Mouse (Mus musculus): ENCODE measurements around the gene Fgfr3. TPM values are rescaled to one million over a fixed set of nuclear protein-coding genes. Genes with fewer than 3 reads are reported as not detected.
A peak's percentile ranks its signal among the peaks of the same experiment; 100 is the strongest.

The Fgfr3 gene
- polyA plus RNA-seq, 1 experiment from 2014 or later = 8.5 TPM

DNA sequence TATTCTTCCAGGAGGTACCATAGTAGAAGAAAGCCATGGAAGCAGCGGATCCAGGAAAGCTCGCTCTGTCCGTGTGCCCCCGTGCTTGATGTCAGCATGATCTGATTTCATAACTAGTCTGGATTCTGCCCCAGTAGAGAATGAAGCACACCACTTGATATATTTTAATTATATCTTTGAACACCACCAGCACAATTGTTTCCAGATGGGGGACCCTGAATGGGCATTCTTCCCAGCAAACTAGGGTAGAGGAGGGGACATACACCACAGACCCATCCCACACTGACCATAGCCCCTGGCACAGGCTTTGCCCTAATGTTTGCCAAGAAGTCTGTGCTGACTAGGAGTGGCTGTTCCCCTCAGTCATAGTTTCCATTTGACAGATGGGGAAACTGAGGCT, 36.5 kb upstream of the Fgfr3 start:
- H3K9me3 ChIP-seq (ENCODE audit: control insufficient read depth, low read length) = no peaks in the 10 kb centered on the region
- no peak for DNase-seq (ENCODE audit: low spot score)
- H3K27me3 ChIP-seq (replicated peaks; ENCODE audit: control insufficient read depth, insufficient read depth, low read length) = no peaks in the 10 kb centered on the region
- no peak overlapping the region for H3K4me3 ChIP-seq (ENCODE audit: low read depth, low read length)
- peaks cover 26% of the 10 kb centered on the region for H3K4me1 ChIP-seq (replicated peaks; ENCODE audit: control insufficient read depth, insufficient read depth, low read length)
- H3K4me2 ChIP-seq = no peak overlapping the region
- ATAC-seq (replicated peaks; ENCODE audit: low FRiP score) = no peak
- no peaks in the 10 kb centered on the region for H3K36me3 ChIP-seq (ENCODE audit: control insufficient read depth, insufficient read depth, low read length)
- 93% methylated on average over 4 of the region's 4 CpGs for WGBS
- no peak overlapping the region for H3K27ac ChIP-seq (ENCODE audit: low read depth, low read length)
- no peak overlapping the region for H3K9ac ChIP-seq (ENCODE audit: low read depth, low read length)

DNA sequence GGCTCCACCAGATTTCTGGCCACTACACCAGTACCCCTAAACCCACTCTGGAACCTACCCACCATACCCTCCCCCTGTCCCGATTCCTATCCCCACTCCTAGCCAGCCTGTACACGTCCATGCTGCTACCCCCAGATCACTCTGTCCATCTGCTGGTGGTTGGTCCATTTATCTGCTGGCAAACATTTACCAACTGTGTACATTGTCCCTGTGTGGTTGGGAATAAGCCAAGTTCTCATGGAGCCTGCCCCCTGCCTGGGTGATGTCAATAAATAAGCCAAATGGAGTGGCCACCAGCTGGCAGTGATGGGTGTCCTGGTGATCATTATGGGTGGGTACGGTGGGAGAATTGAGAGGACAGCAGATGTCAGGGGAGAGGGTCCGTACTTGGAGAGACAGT, 34.3 kb upstream of the Fgfr3 start:
- Histone ChIP-seq H3K9ac (ENCODE audit: low read depth, low read length) (no peak overlapping the region), H3K4me3 (ENCODE audit: low read depth, low read length) (no peak overlapping the region), H3K36me3 (ENCODE audit: control insufficient read depth, insufficient read depth, low read length) (no peaks in the 10 kb centered on the region), H3K27me3 (replicated peaks; ENCODE audit: control insufficient read depth, insufficient read depth, low read length) (no peaks in the 10 kb centered on the region), H3K9me3 (ENCODE audit: control insufficient read depth, low read length) (no peaks in the 10 kb centered on the region), H3K4me2 (no peak overlapping the region), H3K4me1 (replicated peaks; ENCODE audit: control insufficient read depth, insufficient read depth, low read length) (peaks cover 15% of the 10 kb centered on the region), H3K27ac (ENCODE audit: low read depth, low read length) (no peak overlapping the region)
- no peak for DNase-seq (ENCODE audit: low spot score)
- no peak for ATAC-seq (replicated peaks; ENCODE audit: low FRiP score)
- WGBS = 79% methylated on average over 4 of the region's 4 CpGs

DNA sequence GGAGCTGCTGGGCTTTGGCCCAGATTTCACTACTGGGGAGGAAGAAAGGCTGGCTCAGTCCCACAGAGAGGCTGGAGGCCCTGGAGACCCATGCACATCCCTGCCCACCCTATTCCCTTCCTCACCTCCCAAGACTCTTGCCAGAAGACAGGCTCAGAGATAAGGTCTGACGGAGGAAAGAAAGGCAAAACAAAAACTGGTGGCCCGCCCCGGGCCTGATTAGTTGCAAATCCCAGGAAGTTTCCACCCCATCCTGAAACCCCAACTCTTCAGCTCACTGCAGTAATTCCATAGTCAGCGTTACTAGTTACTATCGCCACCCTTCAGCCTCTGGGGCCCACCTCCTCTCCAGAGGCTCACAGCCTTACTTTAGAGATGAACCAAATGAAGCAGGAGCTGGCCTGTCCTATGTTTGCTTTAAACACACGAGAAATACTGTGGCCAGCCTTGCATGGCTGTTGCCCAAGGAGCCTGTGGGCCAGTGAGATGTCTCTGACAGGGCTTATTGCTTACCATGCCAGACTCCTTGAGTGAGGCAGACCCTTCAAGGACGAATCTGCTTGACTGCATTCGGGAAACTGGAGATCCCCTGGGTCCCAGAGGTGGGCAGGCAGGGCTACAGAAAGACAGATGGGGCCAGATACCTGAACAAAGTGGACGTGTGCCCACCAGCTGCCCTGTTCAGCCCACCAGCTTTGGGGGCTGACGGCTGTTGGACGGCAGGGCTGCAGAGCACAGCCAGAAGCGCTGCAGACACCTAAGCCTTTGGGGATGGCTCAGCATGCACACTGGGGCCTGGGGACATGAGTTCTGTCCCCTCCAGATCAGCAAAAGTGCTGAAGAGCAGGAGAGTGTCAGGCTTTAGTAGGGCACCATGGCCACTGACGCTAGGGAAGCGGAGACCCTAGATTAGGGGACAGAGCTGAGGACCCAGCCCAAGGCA, 32.9 kb upstream of the Fgfr3 start:
- DNase-seq (ENCODE audit: low spot score) = no peak
- Histone ChIP-seq H3K4me1 (replicated peaks; ENCODE audit: control insufficient read depth, insufficient read depth, low read length) (peaks cover 21% of the 10 kb centered on the region), H3K27me3 (replicated peaks; ENCODE audit: control insufficient read depth, insufficient read depth, low read length) (peaks cover 3% of the 10 kb centered on the region), H3K27ac (ENCODE audit: low read depth, low read length) (no peak overlapping the region), H3K36me3 (ENCODE audit: control insufficient read depth, insufficient read depth, low read length) (no peaks in the 10 kb centered on the region), H3K4me3 (ENCODE audit: low read depth, low read length) (no peak overlapping the region), H3K9me3 (ENCODE audit: control insufficient read depth, low read length) (no peaks in the 10 kb centered on the region), H3K9ac (ENCODE audit: low read depth, low read length) (no peak overlapping the region), H3K4me2 (no peak overlapping the region)
- ATAC-seq (replicated peaks; ENCODE audit: low FRiP score) = no peak
- WGBS = 63% methylated on average over 14 of the region's 14 CpGs

DNA sequence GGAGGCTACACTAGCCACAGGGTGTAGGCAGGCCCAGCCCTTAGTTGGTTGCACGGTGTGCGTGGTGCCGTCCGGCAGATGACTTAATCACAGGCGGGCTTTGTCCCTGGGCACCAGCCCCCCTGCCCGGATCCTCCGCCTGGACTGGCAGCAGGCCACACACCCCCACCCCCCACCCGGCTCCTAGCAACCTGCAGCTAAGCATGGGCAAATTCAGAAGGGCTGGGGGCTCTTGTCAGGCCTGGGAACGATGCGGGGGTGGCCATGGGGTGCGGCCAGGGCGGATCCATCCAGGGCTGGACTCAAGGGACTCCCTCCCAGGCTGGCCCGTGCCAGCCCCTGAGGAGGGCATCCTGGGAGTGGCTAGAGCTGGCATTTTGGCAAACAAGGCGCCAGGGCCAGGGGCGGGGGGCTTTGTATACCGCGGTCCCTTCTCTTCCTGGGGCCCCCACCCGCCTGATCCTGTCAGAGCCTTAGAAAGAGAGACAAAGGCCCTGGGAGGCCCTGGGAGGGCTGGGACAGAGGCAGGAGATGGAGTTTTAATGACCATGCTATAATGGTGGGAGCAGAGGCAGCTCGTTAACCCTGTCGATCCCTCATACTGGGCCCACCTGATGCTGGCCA, 32.1 kb upstream of the Fgfr3 start:
- no peak overlapping the region for H3K4me2 ChIP-seq
- no peak overlapping the region for H3K4me3 ChIP-seq (ENCODE audit: low read depth, low read length)
- H3K9ac ChIP-seq (ENCODE audit: low read depth, low read length) = no peak overlapping the region; the same call in 1 of the 2 replicates
- WGBS = 74% methylated on average over 20 of the region's 20 CpGs
- DNase-seq (ENCODE audit: low spot score) = no peak
- H3K36me3 ChIP-seq (ENCODE audit: control insufficient read depth, insufficient read depth, low read length) = no peaks in the 10 kb centered on the region
- H3K4me1 ChIP-seq (replicated peaks; ENCODE audit: control insufficient read depth, insufficient read depth, low read length) = peaks cover 21% of the 10 kb centered on the region
- peaks cover 8% of the 10 kb centered on the region for H3K27me3 ChIP-seq (replicated peaks; ENCODE audit: control insufficient read depth, insufficient read depth, low read length)
- ATAC-seq (replicated peaks; ENCODE audit: low FRiP score) = no peak
- H3K9me3 ChIP-seq (ENCODE audit: control insufficient read depth, low read length) = no peaks in the 10 kb centered on the region
- H3K27ac ChIP-seq (ENCODE audit: low read depth, low read length) = no peak overlapping the region

DNA sequence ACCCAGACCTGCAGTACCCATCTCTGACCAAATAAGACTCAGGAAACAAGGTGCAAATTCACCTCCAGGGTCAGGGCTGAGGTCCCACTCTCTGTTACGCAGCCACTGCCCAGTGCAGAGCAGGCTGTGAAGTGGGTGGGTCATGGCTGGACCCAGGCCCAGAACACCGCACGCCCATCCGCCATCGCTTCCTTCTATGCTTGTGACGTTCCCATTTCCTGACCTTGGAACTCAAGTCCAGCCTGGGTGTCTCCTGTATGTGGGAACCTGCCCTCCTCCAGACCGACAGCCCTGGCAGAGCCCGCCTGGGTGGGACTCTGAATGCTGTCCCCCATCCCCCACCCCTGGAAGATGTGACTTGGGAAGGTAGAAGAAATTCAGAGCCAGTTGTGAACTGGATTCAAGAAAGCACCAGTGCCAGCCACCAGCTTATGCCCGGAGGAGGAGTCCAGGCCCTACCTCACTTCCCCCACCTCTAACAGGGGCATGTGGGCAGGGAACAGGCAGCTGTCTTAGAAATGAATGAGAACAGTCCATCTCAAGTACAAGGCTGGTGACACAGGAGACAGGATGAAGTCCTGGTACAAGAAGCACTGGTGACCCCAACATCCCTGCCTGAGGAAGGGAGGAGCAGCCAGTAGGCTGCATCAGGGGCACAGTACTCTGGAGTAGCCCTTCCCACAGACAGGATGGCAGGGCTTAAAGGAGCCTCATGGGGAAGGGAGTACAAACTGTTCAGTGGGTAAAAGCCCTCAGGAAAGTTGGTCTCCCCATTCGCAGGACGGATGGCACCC, 31.4 kb upstream of the Fgfr3 start:
- no peak for DNase-seq (ENCODE audit: low spot score)
- Histone ChIP-seq H3K36me3 (ENCODE audit: control insufficient read depth, insufficient read depth, low read length) (no peaks in the 10 kb centered on the region), H3K9ac (ENCODE audit: low read depth, low read length) (no peak overlapping the region; the same call in 1 of the 2 replicates), H3K9me3 (ENCODE audit: control insufficient read depth, low read length) (no peaks in the 10 kb centered on the region), H3K4me2 (no peak overlapping the region), H3K27me3 (replicated peaks; ENCODE audit: control insufficient read depth, insufficient read depth, low read length) (peaks cover 15% of the 10 kb centered on the region), H3K27ac (ENCODE audit: low read depth, low read length) (no peak overlapping the region), H3K4me3 (ENCODE audit: low read depth, low read length) (no peak overlapping the region), H3K4me1 (replicated peaks; ENCODE audit: control insufficient read depth, insufficient read depth, low read length) (peaks cover 27% of the 10 kb centered on the region)
- 82% methylated on average over 11 of the region's 11 CpGs for WGBS
- ATAC-seq (replicated peaks; ENCODE audit: low FRiP score) = no peak

DNA sequence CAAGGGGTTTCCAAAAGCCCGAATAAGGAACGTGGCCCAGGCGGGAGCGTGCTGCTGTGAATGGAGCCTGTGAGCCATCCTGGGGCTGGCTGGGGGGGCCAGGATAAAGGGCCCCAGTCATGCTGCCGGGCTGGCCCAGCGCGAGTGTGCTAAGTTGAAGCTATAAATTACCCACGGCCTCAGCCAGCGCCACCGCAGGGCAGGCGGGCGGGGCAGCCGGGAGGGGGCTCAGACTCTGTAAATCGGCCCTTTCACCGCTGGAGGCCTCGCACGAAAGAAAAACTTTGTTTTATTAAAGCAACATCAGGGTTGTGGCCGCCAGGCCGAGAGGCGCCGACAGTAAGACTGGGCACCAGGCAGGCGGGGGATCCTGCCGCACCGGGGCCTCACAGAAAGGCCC, 29.1 kb upstream of the Fgfr3 start:
- no peak overlapping the region for H3K4me3 ChIP-seq (ENCODE audit: low read depth, low read length)

DNA sequence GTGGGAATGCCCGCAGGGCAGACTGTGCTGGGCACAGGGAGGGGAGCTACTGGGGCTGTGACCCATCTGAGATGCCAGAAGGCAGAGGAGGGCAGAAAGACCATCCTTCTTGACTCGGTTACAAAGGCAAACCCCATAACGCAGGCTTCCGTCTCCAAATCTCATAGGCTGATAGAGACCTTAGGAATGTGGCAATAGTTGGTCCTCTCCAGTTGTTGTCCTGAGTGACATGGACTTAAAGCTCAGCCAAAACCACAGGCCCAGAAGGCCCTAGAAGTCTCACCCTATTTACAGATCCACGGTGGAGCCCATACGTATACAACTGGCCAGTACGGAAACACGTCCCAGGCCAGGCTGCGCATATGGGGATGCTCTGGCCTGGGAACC, 27.0 kb upstream of the Fgfr3 start:
- peak overlapping the region; percentile 84; the same call in 1 of the 2 replicates for H3K4me2 ChIP-seq
- H3K36me3 ChIP-seq (ENCODE audit: control insufficient read depth, insufficient read depth, low read length) = no peaks in the 10 kb centered on the region
- no peak overlapping the region for H3K27ac ChIP-seq (ENCODE audit: low read depth, low read length)
- no peak overlapping the region for H3K9ac ChIP-seq (ENCODE audit: low read depth, low read length)
- no peaks in the 10 kb centered on the region for H3K9me3 ChIP-seq (ENCODE audit: control insufficient read depth, low read length)
- ATAC-seq (replicated peaks; ENCODE audit: low FRiP score) (no peak), DNase-seq (ENCODE audit: low spot score) (no peak)
- peaks cover 49% of the 10 kb centered on the region for H3K27me3 ChIP-seq (replicated peaks; ENCODE audit: control insufficient read depth, insufficient read depth, low read length)
- no peak overlapping the region for H3K4me3 ChIP-seq (ENCODE audit: low read depth, low read length)
- WGBS = 76% methylated on average over 9 of the region's 9 CpGs
- H3K4me1 ChIP-seq (replicated peaks; ENCODE audit: control insufficient read depth, insufficient read depth, low read length) = peaks cover 36% of the 10 kb centered on the region

More for the DNA sequence above, 29.1 kb upstream of the Fgfr3 start:
- WGBS = 17% methylated on average over 24 of the region's 24 CpGs
- ATAC-seq (replicated peaks; ENCODE audit: low FRiP score) = no peak
- no peak for DNase-seq (ENCODE audit: low spot score)
- peaks cover 38% of the 10 kb centered on the region for H3K27me3 ChIP-seq (replicated peaks; ENCODE audit: control insufficient read depth, insufficient read depth, low read length)
- H3K9ac ChIP-seq (ENCODE audit: low read depth, low read length) = 0 out of 2 replicates have a peak overlapping the region, but pooled peaks have one; percentile 34
- no peaks in the 10 kb centered on the region for H3K36me3 ChIP-seq (ENCODE audit: control insufficient read depth, insufficient read depth, low read length)
- H3K4me2 ChIP-seq = peak overlapping the region; percentile 45
- no peaks in the 10 kb centered on the region for H3K9me3 ChIP-seq (ENCODE audit: control insufficient read depth, low read length)
- H3K27ac ChIP-seq (ENCODE audit: low read depth, low read length) = no peak overlapping the region; the same call in 1 of the 2 replicates
- peaks cover 36% of the 10 kb centered on the region for H3K4me1 ChIP-seq (replicated peaks; ENCODE audit: control insufficient read depth, insufficient read depth, low read length)

DNA sequence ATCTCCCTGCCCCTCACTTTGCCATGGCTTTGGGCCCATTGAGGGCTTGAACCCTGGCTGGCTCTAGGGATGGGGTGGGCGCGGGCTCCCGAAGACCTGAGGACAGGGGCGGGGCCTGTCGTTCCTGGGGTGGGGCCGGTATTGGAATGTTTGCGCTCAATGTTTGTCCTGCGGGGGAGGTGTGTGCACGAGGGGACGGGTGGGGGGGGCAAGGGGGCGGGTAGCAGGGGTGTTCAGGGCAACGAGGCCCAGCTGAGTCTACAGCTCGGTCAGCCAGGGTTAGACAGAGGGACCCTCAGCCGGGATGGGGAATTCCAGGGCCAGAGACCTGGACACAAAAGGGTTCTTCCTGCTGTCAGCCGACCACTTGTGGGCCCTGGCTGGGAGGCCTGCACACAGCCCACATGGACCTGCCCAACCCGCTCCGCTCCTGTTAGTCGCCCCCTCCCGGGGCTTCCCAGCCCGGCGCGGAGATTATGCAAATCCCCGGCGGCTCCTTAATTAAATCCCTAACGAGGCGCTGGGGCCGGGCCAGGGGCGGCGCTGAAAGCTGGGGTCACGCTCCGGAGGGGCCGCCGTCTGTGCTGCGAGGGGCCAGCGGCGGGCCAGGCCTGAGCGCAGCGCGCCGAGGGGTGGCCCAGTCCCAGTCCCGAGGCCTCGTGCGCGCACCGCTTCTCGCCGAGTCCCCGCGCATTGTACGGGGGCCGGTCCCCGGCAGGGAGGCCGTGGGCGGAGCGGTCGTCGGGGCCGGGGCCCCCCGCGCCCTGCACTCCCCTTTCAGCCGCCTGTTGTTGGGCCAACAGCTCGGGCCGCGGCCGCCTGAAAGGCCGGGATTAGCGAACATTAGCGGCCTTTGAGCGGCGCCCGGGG, 26.4 kb upstream of the Fgfr3 start:
- peak; percentile 54 for ATAC-seq (replicated peaks; ENCODE audit: low FRiP score)
- DNase-seq (ENCODE audit: low spot score) = peak; percentile 63
- Histone ChIP-seq H3K27me3 (replicated peaks; ENCODE audit: control insufficient read depth, insufficient read depth, low read length) (peaks cover 54% of the 10 kb centered on the region), H3K27ac (ENCODE audit: low read depth, low read length) (peak overlapping the region; percentile 73), H3K4me3 (ENCODE audit: low read depth, low read length) (peak overlapping the region; percentile 52), H3K36me3 (ENCODE audit: control insufficient read depth, insufficient read depth, low read length) (no peaks in the 10 kb centered on the region), H3K4me1 (replicated peaks; ENCODE audit: control insufficient read depth, insufficient read depth, low read length) (peaks cover 38% of the 10 kb centered on the region), H3K9me3 (ENCODE audit: control insufficient read depth, low read length) (no peaks in the 10 kb centered on the region), H3K9ac (ENCODE audit: low read depth, low read length) (peak overlapping the region; percentile 68), H3K4me2 (peak overlapping the region; percentile 84)
- 7% methylated on average over 71 of the region's 71 CpGs for WGBS

All from liver, embryonic 11.5 days (tissue).